Mouse (Mus musculus): ENCODE results near the gene Ndufs7. TPM values are rescaled to one million over a fixed set of nuclear protein-coding genes. Genes with fewer than 3 reads are reported as not detected.

The Ndufs7 gene
- total and polyA plus RNA-seq, 2 experiments from 2014 or later, result 838 to 1,203 TPM

- H3K27me3 ChIP-seq (ENCODE audit: control insufficient read depth, insufficient read depth, low read length), result no peaks in the 10 kb centered on the region
- H3K4me3 ChIP-seq (ENCODE audit: low read depth, low read length), result peak overlapping the region; percentile 74
- WGBS, result 1% methylated on average over 61 of the region's 81 CpGs
- DNase-seq (ENCODE audit: low spot score) (peak; percentile 100), ATAC-seq (ENCODE audit: insufficient read depth, low read depth) (peak; percentile 66)
- H3K27ac ChIP-seq (ENCODE audit: low read depth), result peak overlapping the region; percentile 79
- H3K36me3 ChIP-seq (replicated peaks; ENCODE audit: control insufficient read depth, insufficient read depth, low read length), result peaks cover 7% of the 10 kb centered on the region; the same call in 1 of the 2 replicates
- no peaks in the 10 kb centered on the region for H3K9me3 ChIP-seq (replicated peaks; ENCODE audit: control insufficient read depth, low read length)
- peak overlapping the region; percentile 94 for H3K9ac ChIP-seq (replicated peaks; ENCODE audit: low read depth, low read length)
- H3K4me1 ChIP-seq (ENCODE audit: control insufficient read depth, insufficient read depth), result peaks cover 51% of the 10 kb centered on the region
- H3K4me2 ChIP-seq (ENCODE audit: low read depth, low read length), result peak overlapping the region; percentile 87
- no peak; the same call in none of the 2 replicates for TF ChIP-seq EP300 (IDR thresholded peaks at IDR 0.05; ENCODE audit: low read depth)
- TF ChIP-seq CTCF (IDR thresholded peaks at IDR 0.05; ENCODE audit: low read depth), result no peak
These were observed 15.6 kb downstream of the Ndufs7 start for GRCm38 (mm10) chr10:80264341-80265148.

DNA sequence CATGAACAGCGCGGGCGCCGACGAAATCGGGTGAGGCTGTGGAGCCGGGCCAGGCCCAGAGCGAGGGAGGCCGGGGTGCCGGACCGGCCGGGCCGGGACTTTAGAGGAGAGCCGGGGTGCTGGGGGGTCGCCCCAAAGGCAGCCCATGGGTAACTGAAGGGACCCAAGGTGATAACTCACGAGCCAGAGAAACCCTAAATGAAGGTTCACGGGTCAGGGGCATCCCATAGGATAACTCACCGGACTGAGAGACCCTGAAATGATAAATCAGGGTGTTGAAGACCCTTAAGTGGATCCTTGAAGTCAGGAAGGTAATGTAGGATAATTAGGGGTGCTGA is 16.2 kb downstream of the Ndufs7 start:
- Histone ChIP-seq H3K4me3 (ENCODE audit: low read depth, low read length) (peak overlapping the region; percentile 74), H3K4me1 (ENCODE audit: control insufficient read depth, insufficient read depth) (peaks cover 51% of the 10 kb centered on the region), H3K9me3 (replicated peaks; ENCODE audit: control insufficient read depth, low read length) (no peaks in the 10 kb centered on the region), H3K4me2 (ENCODE audit: low read depth, low read length) (peak overlapping the region; percentile 87), H3K27me3 (ENCODE audit: control insufficient read depth, insufficient read depth, low read length) (no peaks in the 10 kb centered on the region), H3K9ac (replicated peaks; ENCODE audit: low read depth, low read length) (peak overlapping the region; percentile 94), H3K27ac (ENCODE audit: low read depth) (peak overlapping the region; percentile 79), H3K36me3 (replicated peaks; ENCODE audit: control insufficient read depth, insufficient read depth, low read length) (peaks cover 7% of the 10 kb centered on the region; the same call in 1 of the 2 replicates)
- TF ChIP-seq CTCF (IDR thresholded peaks at IDR 0.05; ENCODE audit: low read depth) (no peak), EP300 (IDR thresholded peaks at IDR 0.05; ENCODE audit: low read depth) (0 out of 2 replicates have a peak, but pooled peaks have one; percentile 1)
- ATAC-seq (ENCODE audit: insufficient read depth, low read depth) (no peak), DNase-seq (ENCODE audit: low spot score) (no peak)
- WGBS, result under 1% methylated on average over 16 of the region's 18 CpGs

- Histone ChIP-seq H3K36me3 (replicated peaks; ENCODE audit: control insufficient read depth, insufficient read depth, low read length) (peaks cover 19% of the 10 kb centered on the region), H3K9ac (replicated peaks; ENCODE audit: low read depth, low read length) (no peak overlapping the region; the same call in 1 of the 2 replicates), H3K27me3 (ENCODE audit: control insufficient read depth, insufficient read depth, low read length) (no peaks in the 10 kb centered on the region), H3K27ac (ENCODE audit: low read depth) (0 out of 2 replicates have a peak overlapping the region, but pooled peaks have one; percentile 22), H3K4me3 (ENCODE audit: low read depth, low read length) (no peak overlapping the region), H3K9me3 (replicated peaks; ENCODE audit: control insufficient read depth, low read length) (no peaks in the 10 kb centered on the region), H3K4me2 (ENCODE audit: low read depth, low read length) (no peak overlapping the region), H3K4me1 (ENCODE audit: control insufficient read depth, insufficient read depth) (peaks cover 47% of the 10 kb centered on the region)
- TF ChIP-seq CTCF (IDR thresholded peaks at IDR 0.05; ENCODE audit: low read depth), result no peak
- TF ChIP-seq EP300 (IDR thresholded peaks at IDR 0.05; ENCODE audit: low read depth), result no peak
- 75% methylated on average over 2 of the region's 2 CpGs for WGBS
- ATAC-seq (ENCODE audit: insufficient read depth, low read depth) (no peak), DNase-seq (ENCODE audit: low spot score) (no peak)
These were observed 21.2 kb downstream of the Ndufs7 start for GRCm38 (mm10) chr10:80270099-80270498.

GRCm38 (mm10) chr10:80270734-80271181 is 21.8 kb downstream of the Ndufs7 start:
- DNase-seq (ENCODE audit: low spot score) (no peak), ATAC-seq (ENCODE audit: insufficient read depth, low read depth) (no peak; the same call in 1 of the 2 replicates)
- H3K9me3 ChIP-seq (replicated peaks; ENCODE audit: control insufficient read depth, low read length), result no peaks in the 10 kb centered on the region
- H3K36me3 ChIP-seq (replicated peaks; ENCODE audit: control insufficient read depth, insufficient read depth, low read length), result peaks cover 24% of the 10 kb centered on the region
- 34% methylated on average over 6 of the region's 6 CpGs for WGBS
- H3K27me3 ChIP-seq (ENCODE audit: control insufficient read depth, insufficient read depth, low read length), result no peaks in the 10 kb centered on the region
- no peak overlapping the region; the same call in 1 of the 2 replicates for H3K9ac ChIP-seq (replicated peaks; ENCODE audit: low read depth, low read length)
- H3K4me2 ChIP-seq (ENCODE audit: low read depth, low read length), result no peak overlapping the region; the same call in 1 of the 2 replicates
- H3K4me3 ChIP-seq (ENCODE audit: low read depth, low read length), result no peak overlapping the region
- H3K27ac ChIP-seq (ENCODE audit: low read depth), result 0 out of 2 replicates have a peak overlapping the region, but pooled peaks have one; percentile 22
- peaks cover 44% of the 10 kb centered on the region for H3K4me1 ChIP-seq (ENCODE audit: control insufficient read depth, insufficient read depth)
- TF ChIP-seq CTCF (IDR thresholded peaks at IDR 0.05; ENCODE audit: low read depth), result no peak
- TF ChIP-seq EP300 (IDR thresholded peaks at IDR 0.05; ENCODE audit: low read depth), result no peak

DNA sequence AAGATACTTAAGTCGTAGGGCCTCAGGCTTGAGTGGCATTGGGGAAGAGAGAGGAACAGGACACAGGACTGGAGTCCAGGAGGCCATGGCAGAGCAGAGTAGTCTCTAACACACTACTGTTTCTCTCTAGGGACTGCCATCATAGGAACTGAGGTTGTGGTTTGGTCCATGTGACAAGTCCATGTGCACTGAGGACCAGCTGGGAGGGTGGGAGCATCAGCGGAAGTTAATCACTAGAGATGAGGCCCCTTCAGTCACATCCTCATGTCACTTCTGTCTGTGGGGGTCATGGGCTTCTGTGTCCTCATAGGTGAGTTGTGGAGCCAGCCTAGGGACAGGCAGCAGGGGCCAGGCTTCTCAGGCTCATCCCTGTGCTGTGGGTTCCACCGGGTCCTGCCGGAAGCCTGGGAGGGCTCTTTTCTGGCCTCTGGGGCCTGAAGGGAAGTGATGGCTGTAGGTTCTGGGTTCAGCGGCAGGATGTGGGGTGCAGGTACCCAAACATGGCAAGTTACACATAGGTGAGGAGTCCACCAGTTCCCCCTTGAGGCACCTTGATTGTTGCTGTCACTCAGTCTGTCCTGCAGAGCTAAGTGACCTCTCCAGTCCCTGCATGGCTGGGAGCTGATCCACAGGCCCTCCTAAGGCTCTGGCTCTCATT is 22.4 kb downstream of the Ndufs7 start:
- Histone ChIP-seq H3K27me3 (ENCODE audit: control insufficient read depth, insufficient read depth, low read length) (no peaks in the 10 kb centered on the region), H3K4me2 (ENCODE audit: low read depth, low read length) (no peak overlapping the region), H3K4me3 (ENCODE audit: low read depth, low read length) (no peak overlapping the region), H3K36me3 (replicated peaks; ENCODE audit: control insufficient read depth, insufficient read depth, low read length) (peaks cover 30% of the 10 kb centered on the region), H3K4me1 (ENCODE audit: control insufficient read depth, insufficient read depth) (peaks cover 38% of the 10 kb centered on the region), H3K27ac (ENCODE audit: low read depth) (0 out of 2 replicates have a peak overlapping the region, but pooled peaks have one; percentile 22), H3K9me3 (replicated peaks; ENCODE audit: control insufficient read depth, low read length) (no peaks in the 10 kb centered on the region), H3K9ac (replicated peaks; ENCODE audit: low read depth, low read length) (no peak overlapping the region)
- WGBS, result 68% methylated on average over 5 of the region's 5 CpGs
- DNase-seq (ENCODE audit: low spot score) (no peak), ATAC-seq (ENCODE audit: insufficient read depth, low read depth) (no peak)
- TF ChIP-seq EP300 (IDR thresholded peaks at IDR 0.05; ENCODE audit: low read depth) (no peak), CTCF (IDR thresholded peaks at IDR 0.05; ENCODE audit: low read depth) (no peak)

All from heart, postnatal 0 days (tissue).